Mouse (Mus musculus) heart, postnatal 25 days (tissue): ENCODE measurements at regions not wholly inside any gene's neighbourhood (a gene's known extent, or its start where the extent isn't known, plus 50 kb on each side); places are given as distances from the start of the nearest gene placed in this dataset.

ENCODE experiments used
- DNase-seq: peaks from one replicate; pipeline ENCODE4 v3.0.0; 2022; ENCODE audit warnings: low spot score
- intact Hi-C: fragments of 180-260 bp; cut with DNase I; formaldehyde crosslinking; loops from one replicate; pipeline ENCODE4 v1.15.1; 2025

DNA sequence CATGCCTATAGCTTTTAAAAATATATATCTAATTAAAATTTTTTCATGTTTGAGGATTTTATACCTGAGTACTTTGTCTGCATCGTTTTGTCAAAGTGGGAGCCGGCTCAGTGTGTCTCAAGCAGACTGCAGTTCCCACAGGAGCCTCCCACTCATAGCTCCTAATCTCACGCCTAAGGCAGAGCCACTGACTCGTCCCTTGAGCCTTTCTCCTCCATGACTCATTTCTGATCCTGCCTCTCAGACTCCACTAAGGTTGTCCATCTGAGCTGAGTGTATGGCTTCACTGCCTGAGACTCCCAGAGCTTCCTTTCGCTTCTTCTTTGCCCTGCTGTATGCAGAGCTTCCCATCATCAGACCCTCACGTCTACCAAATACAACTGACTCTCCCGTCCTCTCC is 98.8 kb downstream of the Efnb2 start:
- no peak for DNase-seq
- intact Hi-C loops, result no loop called here

DNA sequence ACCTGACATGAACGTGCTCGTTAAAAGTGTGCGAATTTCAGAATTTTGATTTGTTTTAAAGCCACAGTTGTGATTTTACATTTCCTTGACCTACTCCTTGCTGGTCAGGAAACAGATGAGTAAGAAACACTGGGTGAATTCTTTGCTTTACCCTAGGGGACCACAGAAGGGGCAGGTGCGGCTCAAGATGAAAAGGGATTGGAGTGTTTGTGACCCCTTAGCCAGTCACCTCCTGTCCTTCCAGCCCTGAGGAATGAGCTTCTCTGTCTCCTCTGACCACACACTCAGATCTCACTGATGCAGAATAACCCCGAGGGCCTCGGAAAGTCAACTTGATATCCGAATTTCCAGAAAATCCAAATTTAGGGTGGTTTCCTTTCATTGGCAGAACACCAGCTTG is 103.0 kb downstream of the Efnb2 start:
- intact Hi-C loops, result no loop called here
- DNase-seq, result no peak

DNA sequence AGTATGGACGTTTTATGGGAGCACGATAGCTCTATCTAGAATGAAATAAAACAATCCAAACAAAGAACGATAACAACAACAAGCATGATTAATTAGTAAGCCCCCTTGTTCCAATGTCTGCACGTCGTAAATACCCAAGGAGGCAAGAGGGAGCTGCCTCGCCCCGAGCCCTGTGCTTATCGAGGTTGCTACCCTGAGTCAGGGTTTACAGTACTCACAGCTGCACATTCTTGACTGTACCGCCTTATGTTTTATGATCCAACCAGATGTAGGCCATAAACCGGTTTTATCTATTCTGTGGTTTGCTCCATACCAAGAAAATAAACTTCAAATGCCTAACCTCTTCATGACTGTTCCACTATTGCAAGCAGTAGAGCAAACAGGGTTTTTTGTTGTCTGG is 104.9 kb downstream of the Efnb2 start:
- intact Hi-C loops, result no loop called here
- DNase-seq, result no peak

GRCm38 (mm10) chr8:8554691-8555090 is 106.4 kb downstream of the Efnb2 start:
- DNase-seq, result no peak
- intact Hi-C loops, result no loop called here

- no peak for DNase-seq
Observed at GRCm38 (mm10) chr8:8552779-8553178, 108.3 kb downstream of the Efnb2 start.

DNA sequence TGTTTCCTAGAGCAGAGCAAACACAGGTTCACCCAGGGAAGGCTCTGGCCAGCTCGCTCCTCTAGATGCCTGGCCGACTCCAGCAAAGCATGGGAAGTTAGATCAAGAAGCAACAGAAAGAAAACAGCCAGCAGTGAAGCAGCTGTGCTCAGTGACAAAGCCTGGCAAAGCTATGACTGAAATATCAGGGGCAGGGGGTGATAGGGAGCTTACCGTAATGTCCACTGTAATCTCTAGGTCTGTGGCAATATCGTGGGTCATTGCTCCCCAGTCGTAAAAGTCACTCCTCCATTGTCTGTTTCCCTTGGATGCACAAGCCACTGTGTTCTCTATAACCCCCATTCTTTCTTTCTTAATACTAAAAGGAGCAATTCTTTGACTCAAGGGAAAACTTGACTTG is 124.4 kb downstream of the Efnb2 start:
- DNase-seq, result no peak
- intact Hi-C loops, result no loop called here

More at GRCm38 (mm10) chr8:8552779-8553178, 108.3 kb downstream of the Efnb2 start:
- intact Hi-C loops, result no loop called here

- intact Hi-C loops, result no loop called here
Observed at GRCm38 (mm10) chr8:8534787-8535186, 126.3 kb downstream of the Efnb2 start.

GRCm38 (mm10) chr8:8532907-8533306 is 128.1 kb downstream of the Efnb2 start:
- intact Hi-C loops, result no loop called here
- no peak for DNase-seq

More at GRCm38 (mm10) chr8:8534787-8535186, 126.3 kb downstream of the Efnb2 start:
- no peak for DNase-seq

- intact Hi-C loops, result no loop called here
- no peak for DNase-seq
Observed at GRCm38 (mm10) chr8:8530540-8530939, 130.5 kb downstream of the Efnb2 start.

DNA sequence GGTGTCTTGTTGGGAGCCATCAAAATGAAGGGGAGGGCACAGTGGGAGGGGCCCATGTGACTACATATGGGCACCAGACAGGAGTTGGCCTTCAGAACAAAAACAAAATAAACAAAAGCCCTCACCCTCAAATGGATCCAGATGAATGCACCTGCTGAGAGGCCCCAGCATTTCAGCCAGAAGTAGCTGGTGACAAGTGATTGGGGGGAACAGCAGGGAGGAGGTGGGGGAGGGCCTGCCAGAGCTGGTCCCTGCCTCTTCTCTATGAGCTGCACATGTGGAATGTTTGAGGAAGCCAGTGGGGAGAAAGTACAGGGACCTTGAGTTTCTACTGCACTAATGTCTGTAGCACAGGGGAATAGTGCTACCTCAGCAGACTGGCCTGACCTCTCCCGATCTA is 139.5 kb downstream of the Efnb2 start:
- intact Hi-C loops, result no loop called here
- no peak for DNase-seq

DNA sequence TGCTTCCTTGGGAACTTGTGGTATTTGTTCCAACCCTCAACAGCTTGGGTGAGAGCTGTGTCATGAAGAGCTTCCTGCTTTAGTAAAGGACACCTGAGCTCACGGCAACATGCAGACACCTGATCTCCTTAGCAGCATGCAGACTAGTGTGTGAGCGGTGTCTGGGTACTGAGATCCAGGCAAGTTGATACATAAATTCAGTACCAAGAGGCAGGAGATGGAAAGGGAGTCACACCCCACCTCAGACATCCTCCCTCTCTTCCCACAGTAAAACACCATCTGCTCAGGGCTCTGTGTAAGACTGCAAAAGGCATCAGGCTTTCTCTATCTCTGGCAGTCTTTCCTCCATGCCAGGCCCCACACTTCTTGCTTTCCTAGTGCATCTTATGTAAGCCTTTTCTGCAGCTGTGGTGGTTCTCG is 141.3 kb downstream of the Efnb2 start:
- no peak for DNase-seq
- intact Hi-C loops, result no loop called here

DNA sequence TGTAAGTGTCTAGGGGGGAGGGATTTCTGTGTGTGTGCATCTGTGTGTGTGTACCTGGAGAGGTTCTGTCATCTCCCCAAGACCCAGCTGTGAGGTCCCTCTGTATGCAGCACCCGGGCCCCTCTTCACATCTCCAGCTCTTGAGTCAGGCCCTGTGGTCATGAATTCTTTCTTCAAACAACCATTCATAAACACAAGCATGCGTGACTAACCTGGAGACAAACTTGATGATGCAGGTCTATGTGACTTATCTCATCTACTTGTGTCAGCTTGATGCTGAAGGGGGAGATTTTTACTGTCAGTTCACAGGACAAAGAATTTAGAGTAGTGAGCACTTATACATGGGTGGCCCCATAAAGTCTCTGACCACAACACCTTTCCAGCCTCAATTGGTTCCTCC is 143.4 kb downstream of the Efnb2 start:
- intact Hi-C loops, result no loop called here
- DNase-seq, result no peak

DNA sequence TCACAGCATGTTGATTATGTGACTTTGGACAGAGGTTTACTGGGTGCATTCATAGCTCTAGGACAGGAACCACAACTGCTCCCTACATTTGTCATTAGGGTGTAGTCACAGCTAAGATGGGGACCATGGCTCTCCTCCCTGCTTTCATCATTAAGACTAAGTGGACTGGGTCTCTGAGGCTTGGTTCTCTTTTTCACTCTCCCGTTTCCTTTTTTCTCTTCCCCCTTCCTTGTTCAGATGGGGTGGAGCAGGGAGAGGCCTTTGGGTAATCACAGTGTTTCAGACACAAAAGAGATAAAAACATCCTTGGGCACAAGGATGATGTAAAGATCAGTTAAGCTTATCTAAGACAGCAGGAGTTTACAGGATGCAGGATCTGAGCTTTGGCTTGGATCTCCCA is 144.8 kb downstream of the Efnb2 start:
- intact Hi-C loops, result no loop called here
- no peak for DNase-seq

DNA sequence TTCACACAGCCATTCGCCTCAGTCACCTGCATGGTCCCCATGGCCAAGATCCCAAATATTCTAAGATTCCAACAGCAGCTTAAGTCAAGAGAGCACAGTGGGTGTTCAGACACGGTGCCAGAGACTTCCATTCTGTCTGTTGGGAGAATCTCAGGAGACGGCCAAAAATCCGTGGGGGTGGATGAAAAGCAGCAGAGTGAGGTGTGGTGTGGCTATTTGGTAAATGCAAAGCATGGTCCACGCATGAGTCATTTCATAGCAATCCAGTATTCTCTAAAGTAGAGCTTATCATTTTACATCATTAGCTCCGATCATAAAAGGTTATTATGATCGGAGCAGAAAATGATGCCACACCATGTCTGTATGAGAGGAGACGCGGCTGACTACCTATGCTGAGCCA is 161.1 kb downstream of the Efnb2 start:
- intact Hi-C loops, result no loop called here
- DNase-seq, result no peak

DNA sequence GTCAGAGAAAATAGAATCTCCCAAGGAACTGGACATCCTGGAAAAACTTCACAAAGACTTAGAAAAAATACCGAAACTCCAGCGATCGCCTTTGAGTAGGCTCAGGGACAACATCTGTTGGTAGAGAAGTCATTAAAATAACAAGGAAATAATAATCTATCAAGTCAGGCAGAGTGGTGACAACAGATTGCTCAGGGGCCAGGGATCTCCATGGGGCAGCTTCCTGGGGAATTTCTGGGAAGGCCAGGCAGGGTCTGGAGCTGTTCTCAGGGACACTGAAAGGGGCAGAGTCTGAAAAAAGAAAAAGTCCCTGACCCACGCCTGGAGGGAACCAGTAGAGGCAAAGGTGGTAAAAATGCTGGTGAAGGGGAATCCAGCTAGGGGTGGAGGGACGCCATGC is 162.3 kb downstream of the Efnb2 start:
- no peak for DNase-seq
- intact Hi-C loops, result no loop called here

DNA sequence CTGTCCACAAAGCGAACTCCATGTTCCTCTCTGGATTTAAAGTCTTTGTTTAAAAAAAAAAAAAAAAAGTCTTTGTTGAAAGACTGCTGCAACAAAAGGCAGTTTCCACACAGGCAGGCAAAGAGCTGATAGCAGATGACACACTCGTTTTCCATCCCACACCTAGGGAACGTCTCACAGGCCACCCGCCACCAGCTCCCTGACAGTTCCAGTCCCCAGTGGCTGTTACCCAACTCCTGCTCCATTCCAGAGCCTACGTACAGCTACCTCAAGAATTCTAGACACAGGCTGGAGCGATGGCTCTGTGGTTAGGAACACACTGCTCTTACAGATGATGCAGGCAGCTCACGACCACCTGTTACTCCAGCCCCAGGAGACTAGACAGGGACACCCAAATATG is 165.6 kb downstream of the Efnb2 start:
- DNase-seq, result no peak
- intact Hi-C loops, result no loop called here

GRCm38 (mm10) chr8:8494281-8494680 is 166.8 kb downstream of the Efnb2 start:
- no peak for DNase-seq
- intact Hi-C loops, result no loop called here

GRCm38 (mm10) chr8:8491908-8492307 is 169.1 kb downstream of the Efnb2 start:
- intact Hi-C loops, result no loop called here
- DNase-seq, result no peak

- DNase-seq, result no peak
- intact Hi-C loops, result loop anchor here (10.0 kb wide), 1 partner anchor 505 kb away; no protein-coding TSS in a partner anchor
Observed at GRCm38 (mm10) chr8:8489784-8490183, 171.3 kb downstream of the Efnb2 start.

DNA sequence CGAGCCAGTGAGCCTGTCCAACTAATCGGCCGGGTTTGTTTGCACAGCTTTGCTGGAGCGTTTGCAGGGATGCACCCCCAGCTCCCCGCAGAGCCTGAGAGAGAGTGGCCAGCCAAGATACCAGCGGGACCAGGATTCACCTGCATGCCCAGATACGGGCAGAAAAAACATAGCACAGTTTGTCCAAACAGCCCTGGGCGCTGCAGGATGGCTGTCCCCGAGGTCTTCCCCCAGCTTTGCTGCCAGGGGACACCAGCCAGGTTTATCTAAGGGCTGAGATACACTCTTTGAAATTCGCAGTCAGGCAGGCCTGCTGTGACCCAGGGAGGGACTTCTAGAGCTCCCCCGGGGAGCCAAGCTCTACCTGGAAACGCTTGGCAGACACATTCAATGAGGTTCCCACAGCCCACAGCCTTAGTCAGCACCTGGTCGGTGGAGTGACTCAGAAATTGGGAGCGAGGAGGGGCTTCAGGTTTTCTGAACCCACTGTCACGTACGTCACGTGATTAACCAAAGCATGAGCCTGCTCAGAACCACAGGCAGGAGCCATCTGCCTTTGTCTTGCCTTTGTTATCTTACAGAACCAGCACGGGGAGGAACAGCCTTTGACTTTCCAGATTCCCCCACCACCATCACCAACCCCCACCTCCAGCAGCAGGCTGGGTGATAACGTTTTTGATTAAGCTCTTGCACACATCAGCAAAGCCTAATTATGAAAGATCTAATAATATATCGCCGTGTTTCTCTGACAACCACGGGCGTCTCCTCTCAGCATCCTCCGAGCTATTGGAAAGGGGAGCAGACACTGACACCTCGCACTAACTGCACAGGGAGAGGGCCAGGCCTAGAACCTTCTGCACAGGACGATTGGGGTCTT is 172.1 kb downstream of the Efnb2 start:
- intact Hi-C loops, result loop anchor here (10.0 kb wide), 1 partner anchor 506 kb away; no protein-coding TSS in a partner anchor
- DNase-seq, result peak; percentile 53

DNA sequence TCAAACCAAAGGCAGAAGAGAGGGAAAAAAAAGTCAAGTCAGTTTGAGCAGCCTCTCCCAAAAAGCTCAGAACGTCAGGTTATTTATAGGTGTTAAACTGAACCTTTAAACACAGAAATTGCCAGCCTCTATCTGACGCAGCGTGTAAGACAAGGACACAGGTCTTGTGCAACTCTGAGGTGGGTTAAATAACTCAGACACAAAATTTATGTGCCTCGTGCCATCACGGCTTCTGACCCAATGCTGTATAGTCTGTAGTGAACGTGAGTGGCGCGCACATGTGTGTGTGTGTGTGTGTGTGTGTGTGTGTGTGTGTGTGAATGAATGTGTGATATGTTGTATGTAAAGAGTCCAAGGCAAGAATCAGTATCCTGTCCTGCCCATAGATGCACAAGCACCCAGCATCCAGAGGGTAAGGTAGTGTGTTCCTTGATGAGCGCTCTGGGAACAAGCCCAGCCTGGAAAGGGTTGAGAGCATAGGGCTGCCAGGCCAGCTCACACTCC is 172.8 kb downstream of the Efnb2 start:
- intact Hi-C loops, result loop anchor here (10.0 kb wide), 1 partner anchor 507 kb away; no protein-coding TSS in a partner anchor
- no peak for DNase-seq
